Mouse (Mus musculus) hindbrain, embryonic 16.5 days (tissue): ENCODE measurements around the gene Syndig1l. TPM values are rescaled to one million over a fixed set of nuclear protein-coding genes. Genes with fewer than 3 reads are reported as not detected.

Experiments used
- ATAC-seq: fragments of 200-750 bp; cut with Nextera tagmentation; 2 replicates; pipeline ENCODE4 v1.8.0; 2017; ENCODE audit warnings: moderate TSS enrichment, moderate library complexity
- H3K27ac ChIP-seq: fragments of 300-500 bp; sonication (generic); 2 replicates; pipeline ENCODE4 v1.5.1; 2014; ENCODE audit warnings: low read depth, mild to moderate bottlenecking, control low read depth, low read length, moderate library complexity
- H3K27me3 ChIP-seq: fragments of 300-500 bp; sonication (generic); replicated peaks from 2 replicates; pipeline ENCODE4 v1.6.1; 2014; ENCODE audit warnings: low read length; ENCODE audit not compliant: control insufficient read depth, insufficient read depth
- H3K36me3 ChIP-seq: fragments of 300-500 bp; sonication (generic); 2 replicates; pipeline ENCODE4 v1.6.1; 2014; ENCODE audit warnings: mild to moderate bottlenecking, low read length, moderate library complexity, mixed read lengths; ENCODE audit not compliant: control insufficient read depth, insufficient read depth
- H3K4me1 ChIP-seq: fragments of 300-500 bp; sonication (generic); 2 replicates; pipeline ENCODE4 v1.6.1; 2014; ENCODE audit warnings: low read depth, low read length; ENCODE audit not compliant: control insufficient read depth, insufficient read depth
- H3K4me2 ChIP-seq: fragments of 300-500 bp; sonication (generic); 2 replicates; pipeline ENCODE4 v1.6.1; 2014; ENCODE audit warnings: mild to moderate bottlenecking, low read length, control low read depth, moderate library complexity
- H3K4me3 ChIP-seq: fragments of 300-500 bp; sonication (generic); 2 replicates; pipeline ENCODE4 v1.5.1; 2014; ENCODE audit warnings: mild to moderate bottlenecking, low read length, control low read depth, moderate library complexity
- H3K9ac ChIP-seq: fragments of 300-500 bp; sonication (generic); 2 replicates; pipeline ENCODE4 v1.6.1; 2014; ENCODE audit warnings: low read depth, mild to moderate bottlenecking, control low read depth, low read length, moderate library complexity
- H3K9me3 ChIP-seq: fragments of 300-500 bp; sonication (generic); 2 replicates; pipeline ENCODE4 v1.6.1; 2014; ENCODE audit warnings: mild to moderate bottlenecking, low read length, moderate library complexity; ENCODE audit not compliant: control insufficient read depth
- WGBS: fragments of 180-500 bp; shearing (Covaris S2); extraction: QIAGEN DNeasy Blood & Tissue Kit; methylation state at CpG from one replicate; pipeline ENCODE4 v1.1.7; 2014; 5-methylcytosine and 5-hydroxymethylcytosine counted together
- polyA plus RNA-seq: library from polyadenylated mRNA; unstranded; fragments of >200 nt; fragmentation: Nextera tagmentation; extraction: Ambion mirVana; gene quantifications from 2 replicates; pipeline ENCODE4 v1.2.1, GENCODE M21; 2015

Syndig1l gene
- polyA plus RNA-seq, 1 experiment from 2014 or later = 13.3 TPM

GRCm38 (mm10) chr12:84718462-84719244, 20.0 kb upstream of the Syndig1l start:
- no peak for ATAC-seq
- H3K4me3 ChIP-seq = no peak overlapping the region

DNA sequence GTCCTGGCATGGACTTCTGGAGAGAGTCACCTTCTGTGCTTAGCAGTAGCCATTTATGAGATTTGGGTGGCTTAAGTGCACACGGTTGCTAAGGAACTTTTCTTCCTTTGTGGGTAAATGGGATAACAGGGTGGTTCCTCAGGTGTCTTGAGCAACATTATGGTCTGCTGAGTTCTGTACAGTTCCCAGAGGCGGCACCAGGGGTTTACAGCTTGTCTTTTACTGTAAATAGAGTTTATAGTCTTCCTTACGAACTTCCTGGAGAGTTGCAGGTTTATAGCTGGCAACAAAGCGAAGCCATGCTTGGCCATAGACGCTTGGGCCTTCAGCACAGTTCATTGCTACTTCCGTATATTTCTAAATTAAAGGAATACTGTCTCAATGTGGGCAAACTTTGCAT, 15.9 kb upstream of the Syndig1l start:
- Histone ChIP-seq H3K27ac (no peak overlapping the region), H3K9me3 (no peaks in the 10 kb centered on the region), H3K36me3 (no peaks in the 10 kb centered on the region), H3K27me3 (no peaks in the 10 kb centered on the region), H3K4me2 (no peak overlapping the region), H3K4me3 (no peak overlapping the region), H3K4me1 (no peaks in the 10 kb centered on the region), H3K9ac (no peak overlapping the region)
- WGBS = 82% methylated on average over 6 of the region's 6 CpGs
- no peak for ATAC-seq

More at GRCm38 (mm10) chr12:84718462-84719244, 20.0 kb upstream of the Syndig1l start:
- WGBS = 84% methylated on average over 9 of the region's 9 CpGs
- no peak overlapping the region for H3K9ac ChIP-seq
- H3K27me3 ChIP-seq = no peaks in the 10 kb centered on the region
- H3K9me3 ChIP-seq = no peaks in the 10 kb centered on the region
- no peak overlapping the region for H3K4me2 ChIP-seq
- no peak overlapping the region for H3K27ac ChIP-seq
- no peaks in the 10 kb centered on the region for H3K4me1 ChIP-seq
- no peaks in the 10 kb centered on the region for H3K36me3 ChIP-seq

DNA sequence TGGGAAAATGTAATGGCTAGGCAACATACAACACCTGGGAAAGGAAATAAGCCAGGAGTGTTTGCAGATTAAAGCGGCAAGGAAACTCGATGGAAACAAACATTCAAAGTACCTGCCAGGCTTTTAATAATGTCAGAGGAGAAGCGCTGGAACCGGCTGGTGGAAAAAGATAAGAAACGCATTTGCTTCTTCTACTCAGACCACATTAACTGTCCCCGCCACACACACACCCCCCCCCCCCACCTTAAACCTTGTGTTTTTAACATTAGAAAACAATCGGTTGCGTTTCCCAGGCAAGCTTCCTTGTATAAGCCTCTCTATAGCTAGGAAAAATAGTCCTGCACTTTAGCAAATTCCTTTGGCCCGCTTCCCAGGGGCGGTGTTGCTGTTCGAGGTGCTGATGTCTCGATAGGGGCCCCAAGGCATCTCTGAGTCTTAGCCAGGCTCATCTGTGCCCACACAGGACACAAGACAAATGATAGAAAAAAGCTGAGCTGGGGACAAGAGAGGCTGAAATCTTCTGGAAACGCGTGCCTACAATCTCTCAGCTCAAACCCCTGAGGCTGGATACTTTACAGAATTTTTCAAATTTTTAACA, 11.3 kb upstream of the Syndig1l start:
- Histone ChIP-seq H3K27me3 (no peaks in the 10 kb centered on the region), H3K9ac (no peak overlapping the region), H3K36me3 (no peaks in the 10 kb centered on the region), H3K27ac (no peak overlapping the region), H3K9me3 (no peaks in the 10 kb centered on the region), H3K4me3 (no peak overlapping the region), H3K4me2 (no peak overlapping the region), H3K4me1 (no peaks in the 10 kb centered on the region)
- ATAC-seq = no peak
- 32% methylated on average over 14 of the region's 14 CpGs for WGBS

- Histone ChIP-seq H3K27ac (no peak overlapping the region), H3K4me1 (no peaks in the 10 kb centered on the region; the same call in 1 of the 2 replicates), H3K4me3 (no peak overlapping the region), H3K9me3 (no peaks in the 10 kb centered on the region), H3K27me3 (no peaks in the 10 kb centered on the region), H3K9ac (no peak overlapping the region), H3K36me3 (no peaks in the 10 kb centered on the region), H3K4me2 (no peak overlapping the region)
- no peak for ATAC-seq
- 89% methylated on average over 4 of the region's 4 CpGs for WGBS
Measured at GRCm38 (mm10) chr12:84707804-84708203, 9.2 kb upstream of the Syndig1l start.

- H3K27ac ChIP-seq = no peak overlapping the region
- H3K4me2 ChIP-seq = no peak overlapping the region
- H3K4me3 ChIP-seq = no peak overlapping the region
- no peak for ATAC-seq
- H3K9me3 ChIP-seq = no peaks in the 10 kb centered on the region
- WGBS = 72% methylated on average over 4 of the region's 4 CpGs
- H3K9ac ChIP-seq = no peak overlapping the region
- H3K4me1 ChIP-seq = peaks cover 4% of the 10 kb centered on the region; the same call in 1 of the 2 replicates
- no peaks in the 10 kb centered on the region for H3K27me3 ChIP-seq
- no peaks in the 10 kb centered on the region for H3K36me3 ChIP-seq
Measured at GRCm38 (mm10) chr12:84706886-84707285, 8.3 kb upstream of the Syndig1l start.

GRCm38 (mm10) chr12:84702586-84702985, 4.0 kb upstream of the Syndig1l start:
- H3K27ac ChIP-seq = no peak overlapping the region

GRCm38 (mm10) chr12:84692141-84692540, 6.5 kb downstream of the Syndig1l start:
- no peak overlapping the region for H3K9ac ChIP-seq
- no peaks in the 10 kb centered on the region for H3K36me3 ChIP-seq
- H3K9me3 ChIP-seq = no peaks in the 10 kb centered on the region
- no peak overlapping the region for H3K4me3 ChIP-seq
- H3K4me2 ChIP-seq = no peak overlapping the region
- ATAC-seq = no peak
- no peaks in the 10 kb centered on the region for H3K27me3 ChIP-seq
- no peaks in the 10 kb centered on the region for H3K4me1 ChIP-seq
- H3K27ac ChIP-seq = no peak overlapping the region
- 89% methylated on average over 6 of the region's 6 CpGs for WGBS

More at GRCm38 (mm10) chr12:84702586-84702985, 4.0 kb upstream of the Syndig1l start:
- peak; percentile 75 for ATAC-seq
- WGBS = 40% methylated on average over 7 of the region's 7 CpGs
- Histone ChIP-seq H3K4me1 (peaks cover 4% of the 10 kb centered on the region; the same call in 1 of the 2 replicates), H3K4me3 (no peak overlapping the region), H3K27me3 (no peaks in the 10 kb centered on the region), H3K4me2 (no peak overlapping the region), H3K9ac (no peak overlapping the region), H3K36me3 (no peaks in the 10 kb centered on the region), H3K9me3 (no peaks in the 10 kb centered on the region)

GRCm38 (mm10) chr12:84691347-84691746, 7.3 kb downstream of the Syndig1l start:
- Histone ChIP-seq H3K27ac (no peak overlapping the region), H3K9me3 (no peaks in the 10 kb centered on the region), H3K4me3 (no peak overlapping the region), H3K36me3 (no peaks in the 10 kb centered on the region), H3K27me3 (no peaks in the 10 kb centered on the region), H3K9ac (no peak overlapping the region), H3K4me2 (no peak overlapping the region), H3K4me1 (no peaks in the 10 kb centered on the region)
- ATAC-seq = no peak

DNA sequence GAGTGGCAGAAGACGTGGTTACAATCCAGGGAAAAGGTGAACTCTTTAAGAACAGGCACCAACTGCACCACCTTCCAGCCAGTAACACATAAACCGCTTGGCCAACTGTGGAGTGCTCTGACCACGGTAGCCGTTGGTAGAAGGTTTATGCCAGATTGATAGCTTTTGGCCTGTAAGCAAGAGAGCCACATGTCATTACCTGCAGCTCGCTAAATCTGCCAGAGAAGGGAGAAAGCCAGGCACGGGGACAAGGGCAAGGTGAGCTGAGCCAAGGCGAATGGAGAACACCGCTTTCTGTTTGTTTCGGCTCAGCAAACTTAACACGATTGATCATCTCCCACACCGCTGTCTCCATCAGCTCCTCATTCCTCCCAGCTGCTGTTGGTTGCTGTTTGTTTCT, 9.6 kb downstream of the Syndig1l start:
- Histone ChIP-seq H3K4me2 (no peak overlapping the region), H3K9me3 (no peaks in the 10 kb centered on the region), H3K4me3 (no peak overlapping the region), H3K36me3 (no peaks in the 10 kb centered on the region), H3K9ac (no peak overlapping the region), H3K27ac (no peak overlapping the region), H3K4me1 (no peaks in the 10 kb centered on the region), H3K27me3 (no peaks in the 10 kb centered on the region)
- ATAC-seq = no peak
- WGBS = 87% methylated on average over 11 of the region's 11 CpGs
